Mouse (Mus musculus): ENCODE results near the gene Trpc4ap. TPM values are rescaled to one million over a fixed set of nuclear protein-coding genes. Genes with fewer than 3 reads are reported as not detected.

The Trpc4ap gene
- polyA plus RNA-seq, 1 experiment = 223 TPM

- 85% methylated on average over 5 of the region's 5 CpGs for WGBS
- Histone ChIP-seq H3K27me3 (ENCODE audit: control insufficient read depth, insufficient read depth, low read length) (no peaks in the 10 kb centered on the region), H3K4me1 (ENCODE audit: control insufficient read depth, insufficient read depth, low read length) (no peaks in the 10 kb centered on the region), H3K27ac (ENCODE audit: insufficient read depth, low read length) (no peak overlapping the region), H3K4me3 (replicated peaks; ENCODE audit: insufficient read depth, low read depth, low read length) (no peak overlapping the region)
- no peak for TF ChIP-seq CTCF (IDR thresholded peaks at IDR 0.05; ENCODE audit: borderline replicate concordance, insufficient read depth, low read depth, low read length)
- TF ChIP-seq POLR2A (IDR thresholded peaks at IDR 0.05; ENCODE audit: borderline replicate concordance, insufficient read depth, low read length) = no peak
- peak in 1 of 2 experiments; percentile 29 for DNase-seq
Measured at GRCm38 (mm10) chr2:155662390-155662789, 29.8 kb downstream of the Trpc4ap start.

GRCm38 (mm10) chr2:155655759-155656372 lies 36.3 kb downstream of the Trpc4ap start:
- Histone ChIP-seq H3K4me1 (ENCODE audit: control insufficient read depth, insufficient read depth, low read length) (no peaks in the 10 kb centered on the region), H3K27ac (ENCODE audit: insufficient read depth, low read length) (no peak overlapping the region), H3K4me3 (replicated peaks; ENCODE audit: insufficient read depth, low read depth, low read length) (no peak overlapping the region), H3K27me3 (ENCODE audit: control insufficient read depth, insufficient read depth, low read length) (no peaks in the 10 kb centered on the region)
- 47% methylated on average over 6 of the region's 6 CpGs for WGBS
- TF ChIP-seq POLR2A (IDR thresholded peaks at IDR 0.05; ENCODE audit: borderline replicate concordance, insufficient read depth, low read length) (no peak), CTCF (IDR thresholded peaks at IDR 0.05; ENCODE audit: borderline replicate concordance, insufficient read depth, low read depth, low read length) (no peak)
- no peak for DNase-seq

DNA sequence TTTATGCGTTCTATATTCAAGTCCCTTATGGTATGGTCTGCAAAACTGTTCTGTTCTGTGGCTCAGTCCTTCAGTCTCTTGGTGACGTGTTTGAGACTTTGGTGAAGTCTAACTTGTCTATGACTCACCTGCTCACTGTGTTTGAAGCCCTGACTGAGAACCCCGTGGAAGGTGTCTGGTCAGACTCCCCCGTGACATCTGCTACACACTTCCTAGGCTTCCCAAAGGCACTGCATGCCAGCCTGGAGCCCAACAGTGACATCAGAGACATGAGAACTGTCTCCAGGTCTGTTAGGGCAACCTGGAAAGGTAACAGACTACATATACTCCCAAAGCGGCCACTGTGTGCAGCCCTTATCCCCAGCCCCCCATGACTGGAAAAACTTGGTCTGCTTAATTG lies 39.6 kb downstream of the Trpc4ap start:
- no peak for DNase-seq
- 60% methylated on average over 5 of the region's 5 CpGs for WGBS
- Histone ChIP-seq H3K4me1 (ENCODE audit: control insufficient read depth, insufficient read depth, low read length) (no peaks in the 10 kb centered on the region), H3K27me3 (ENCODE audit: control insufficient read depth, insufficient read depth, low read length) (no peaks in the 10 kb centered on the region), H3K27ac (ENCODE audit: insufficient read depth, low read length) (no peak overlapping the region), H3K4me3 (replicated peaks; ENCODE audit: insufficient read depth, low read depth, low read length) (no peak overlapping the region)
- TF ChIP-seq CTCF (IDR thresholded peaks at IDR 0.05; ENCODE audit: borderline replicate concordance, insufficient read depth, low read depth, low read length) = no peak
- TF ChIP-seq POLR2A (IDR thresholded peaks at IDR 0.05; ENCODE audit: borderline replicate concordance, insufficient read depth, low read length) = no peak

DNA sequence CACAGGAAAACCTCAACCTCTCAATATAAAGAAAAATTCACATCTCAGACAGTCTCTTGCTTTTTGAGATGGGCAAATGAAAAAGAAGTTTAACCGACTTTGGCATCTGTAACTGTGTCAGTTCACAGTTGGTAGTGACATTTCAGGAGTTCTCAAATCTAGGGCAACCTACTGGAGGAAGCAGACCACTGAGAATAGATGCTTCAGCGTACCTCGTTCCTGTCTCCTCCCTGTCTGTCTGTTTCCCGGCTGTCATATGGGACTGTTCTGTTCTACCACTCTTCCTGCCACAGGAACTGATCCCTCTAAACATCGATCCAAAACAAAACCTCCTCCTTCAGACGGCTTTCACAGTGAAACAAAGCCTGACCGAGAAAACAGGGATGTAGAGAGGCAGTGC lies 46.4 kb downstream of the Trpc4ap start:
- Histone ChIP-seq H3K4me3 (replicated peaks; ENCODE audit: insufficient read depth, low read depth, low read length) (no peak overlapping the region), H3K27me3 (ENCODE audit: control insufficient read depth, insufficient read depth, low read length) (no peaks in the 10 kb centered on the region), H3K27ac (ENCODE audit: insufficient read depth, low read length) (peak overlapping the region; percentile 72), H3K4me1 (ENCODE audit: control insufficient read depth, insufficient read depth, low read length) (peaks cover 32% of the 10 kb centered on the region)
- TF ChIP-seq POLR2A (IDR thresholded peaks at IDR 0.05; ENCODE audit: borderline replicate concordance, insufficient read depth, low read length) (no peak), CTCF (IDR thresholded peaks at IDR 0.05; ENCODE audit: borderline replicate concordance, insufficient read depth, low read depth, low read length) (no peak)
- WGBS = 10% methylated on average over 7 of the region's 7 CpGs
- DNase-seq = peak; percentile 39 to 64

- Histone ChIP-seq H3K27ac (ENCODE audit: insufficient read depth, low read length) (peak overlapping the region; percentile 52), H3K4me1 (ENCODE audit: control insufficient read depth, insufficient read depth, low read length) (peaks cover 53% of the 10 kb centered on the region), H3K4me3 (replicated peaks; ENCODE audit: insufficient read depth, low read depth, low read length) (no peak overlapping the region), H3K27me3 (ENCODE audit: control insufficient read depth, insufficient read depth, low read length) (no peaks in the 10 kb centered on the region)
- WGBS = 32% methylated on average over 18 of the region's 18 CpGs
- DNase-seq = peak; percentile 57 to 66
- TF ChIP-seq CTCF (IDR thresholded peaks at IDR 0.05; ENCODE audit: borderline replicate concordance, insufficient read depth, low read depth, low read length) (no peak), POLR2A (IDR thresholded peaks at IDR 0.05; ENCODE audit: borderline replicate concordance, insufficient read depth, low read length) (no peak)
Measured at GRCm38 (mm10) chr2:155641540-155642472, 50.4 kb downstream of the Trpc4ap start.

- peaks cover 53% of the 10 kb centered on the region for H3K4me1 ChIP-seq (ENCODE audit: control insufficient read depth, insufficient read depth, low read length)
Measured at GRCm38 (mm10) chr2:155640656-155641055, 51.5 kb downstream of the Trpc4ap start.

GRCm38 (mm10) chr2:155637411-155637810 lies 54.8 kb downstream of the Trpc4ap start:
- 28% methylated on average over 4 of the region's 4 CpGs for WGBS
- DNase-seq = no peak
- Histone ChIP-seq H3K27ac (ENCODE audit: insufficient read depth, low read length) (no peak overlapping the region), H3K4me3 (replicated peaks; ENCODE audit: insufficient read depth, low read depth, low read length) (no peak overlapping the region), H3K4me1 (ENCODE audit: control insufficient read depth, insufficient read depth, low read length) (peaks cover 72% of the 10 kb centered on the region), H3K27me3 (ENCODE audit: control insufficient read depth, insufficient read depth, low read length) (no peaks in the 10 kb centered on the region)
- TF ChIP-seq CTCF (IDR thresholded peaks at IDR 0.05; ENCODE audit: borderline replicate concordance, insufficient read depth, low read depth, low read length) (no peak), POLR2A (IDR thresholded peaks at IDR 0.05; ENCODE audit: borderline replicate concordance, insufficient read depth, low read length) (no peak)

More at GRCm38 (mm10) chr2:155640656-155641055, 51.5 kb downstream of the Trpc4ap start:
- peak; percentile 81 to 89 for DNase-seq
- Histone ChIP-seq H3K4me3 (replicated peaks; ENCODE audit: insufficient read depth, low read depth, low read length) (no peak overlapping the region), H3K27ac (ENCODE audit: insufficient read depth, low read length) (peak overlapping the region; percentile 52), H3K27me3 (ENCODE audit: control insufficient read depth, insufficient read depth, low read length) (no peaks in the 10 kb centered on the region)
- TF ChIP-seq CTCF (IDR thresholded peaks at IDR 0.05; ENCODE audit: borderline replicate concordance, insufficient read depth, low read depth, low read length) (no peak), POLR2A (IDR thresholded peaks at IDR 0.05; ENCODE audit: borderline replicate concordance, insufficient read depth, low read length) (no peak)
- 14% methylated on average over 6 of the region's 6 CpGs for whole genome bisulfite sequencing
